Mouse (Mus musculus) heart, adult 18-20 months (tissue): ENCODE measurements around the gene Gbx2. TPM values are rescaled to one million over a fixed set of nuclear protein-coding genes. Genes with fewer than 3 reads are reported as not detected.

Source experiments
- DNase-seq, 2 experiments: peaks; one replicate each; pipeline ENCODE4 v3.0.0; 2021 to 2022; ENCODE audit warnings: mixed read lengths in 1 of 2
- total RNA-seq, 2 experiments: library from RNA; stranded (reverse); gene quantifications; 2 replicates each; pipeline ENCODE4 v1.2.3; 2021

Gbx2 gene
- total RNA-seq, 2 experiments from 2014 or later = not detected

- no peak for DNase-seq
Observed at GRCm38 (mm10) chr1:89935493-89936348, 4.7 kb upstream of the Gbx2 start.

GRCm38 (mm10) chr1:89934316-89935260, 3.6 kb upstream of the Gbx2 start:
- DNase-seq = peak in 1 of 2 experiments; percentile 26

GRCm38 (mm10) chr1:89933786-89934185, 2.8 kb upstream of the Gbx2 start:
- peak in 1 of 2 experiments; percentile 30 for DNase-seq

- DNase-seq = no peak
Observed at GRCm38 (mm10) chr1:89933028-89933427, 2.0 kb upstream of the Gbx2 start.

GRCm38 (mm10) chr1:89932616-89933015, 1.6 kb upstream of the Gbx2 start:
- DNase-seq = no peak

- peak in 1 of 2 experiments; percentile 23 for DNase-seq
Observed at GRCm38 (mm10) chr1:89932021-89932423, 1.0 kb upstream of the Gbx2 start.

- DNase-seq = no peak
Observed at GRCm38 (mm10) chr1:89930551-89930950, 428 bp downstream of the Gbx2 start.

- peak in 1 of 2 experiments; percentile 28 for DNase-seq
Observed at GRCm38 (mm10) chr1:89929721-89930505, 1.1 kb downstream of the Gbx2 start.

GRCm38 (mm10) chr1:89929181-89929580, 1.8 kb downstream of the Gbx2 start:
- DNase-seq = no peak

GRCm38 (mm10) chr1:89928676-89929075, 2.3 kb downstream of the Gbx2 start:
- DNase-seq = no peak

GRCm38 (mm10) chr1:89927061-89927661, 3.8 kb downstream of the Gbx2 start:
- no peak for DNase-seq

GRCm38 (mm10) chr1:89926583-89927060, 4.4 kb downstream of the Gbx2 start:
- DNase-seq = no peak

- no peak for DNase-seq
Observed at GRCm38 (mm10) chr1:89925501-89926190, 5.3 kb downstream of the Gbx2 start.

GRCm38 (mm10) chr1:89923642-89924020, 7.3 kb downstream of the Gbx2 start:
- DNase-seq = no peak

GRCm38 (mm10) chr1:89922883-89923641, 7.9 kb downstream of the Gbx2 start:
- DNase-seq = no peak

- DNase-seq = no peak
Observed at GRCm38 (mm10) chr1:89922282-89922681, 8.7 kb downstream of the Gbx2 start.

GRCm38 (mm10) chr1:89921806-89922205, 9.2 kb downstream of the Gbx2 start:
- no peak for DNase-seq

GRCm38 (mm10) chr1:89919206-89919605, 11.8 kb downstream of the Gbx2 start:
- no peak for DNase-seq

- no peak for DNase-seq
Observed at GRCm38 (mm10) chr1:89918111-89918510, 12.9 kb downstream of the Gbx2 start.

GRCm38 (mm10) chr1:89913611-89914010, 17.4 kb downstream of the Gbx2 start:
- DNase-seq = no peak
